28 mouse cellular contexts compared by ENCODE assay signal in the genomic region with DNA sequence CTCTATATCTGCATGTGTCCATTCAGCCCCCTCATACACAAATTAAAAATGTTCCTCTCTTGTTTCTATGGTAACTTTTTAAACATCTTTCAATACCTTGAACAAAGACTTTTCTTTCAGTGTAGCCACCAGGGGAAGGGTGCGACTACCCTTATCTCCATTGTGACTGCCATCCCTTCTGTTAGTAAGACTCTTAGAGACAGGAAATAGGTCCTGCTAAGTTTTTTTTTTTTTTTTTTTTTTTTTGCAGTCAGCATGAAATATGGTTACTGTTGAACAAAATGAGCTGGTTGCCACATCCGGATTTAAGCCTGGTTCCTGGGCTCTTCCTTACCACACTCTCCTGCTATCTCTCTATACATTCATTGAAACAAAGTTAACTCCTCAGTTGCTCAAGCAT. TPM values are rescaled to one million over a fixed set of nuclear protein-coding genes. Genes with fewer than 3 reads are reported as not detected.
DNase-seq lines count a peak whose midpoint lies in the region; ATAC-seq and TF ChIP-seq lines count a peak whose summit lies in the region.
"Had no signal": no experiment of that assay in that cellular context is flagged by ENCODE, and none has a peak within 500 bp of the region (broad histone marks: within the 10 kb centered on the region; RNA-seq: fewer than 3 reads in every experiment).

No protein-coding gene starts in this region.

- no peak overlapping the region for H3K4me2 ChIP-seq in midbrain, embryonic 16.5 days (ENCODE audit: low read length)
- H3K4me2 ChIP-seq: neural tube, embryonic 13.5 days had no signal

- no peaks in the 10 kb centered on the region for H3K79me2 ChIP-seq in MEL (ENCODE audit: control insufficient read depth, insufficient read depth, low read length, poor library complexity)

- TF ChIP-seq RAD21 in MEL (IDR thresholded peaks at IDR 0.05; ENCODE audit: low read depth, low read length) = no peak

- peak; percentile 51 for DNase-seq in heart, adult 11 months
- no peak for DNase-seq in heart, postnatal 4 days
- DNase-seq in MEL (ENCODE audit: low read depth, low spot score) = no peak
- no peak for DNase-seq in layer of hippocampus, postnatal 25 days (ENCODE audit: extremely low spot score in 1 of 2, low spot score in 1 of 2)
- DNase-seq in yolk sac, embryonic 10.5 days (ENCODE audit: low spot score) = no peak
- DNase-seq: adrenal gland, postnatal 14 days; cerebellum, adult 8-10 months; forebrain, postnatal 0 days; gastrocnemius, postnatal 36 days; kidney, adult 11 months; liver, postnatal 0 days; midbrain, embryonic 14.5 days; retina, postnatal 1 day; right cerebral cortex, postnatal 25 days; thymus, postnatal 36 days had no signal

- H3K9me3 ChIP-seq in MEL (replicated peaks; ENCODE audit: insufficient read depth, low read length) = no peaks in the 10 kb centered on the region
- no peaks in the 10 kb centered on the region for H3K9me3 ChIP-seq in midbrain, embryonic 16.5 days (replicated peaks; ENCODE audit: control insufficient read depth, low read length, poor library complexity, severe bottlenecking)
- H3K9me3 ChIP-seq: forebrain, embryonic 10.5 days; heart, embryonic 10.5 days; limb, embryonic 10.5 days; neural tube, embryonic 13.5 days had no signal

- no peaks in the 10 kb centered on the region for H3K4me1 ChIP-seq in MEL (ENCODE audit: control insufficient read depth in 1 of 2, insufficient read depth in 2 of 2, low read length in 2 of 2)
- H3K4me1 ChIP-seq in midbrain, embryonic 16.5 days (ENCODE audit: control insufficient read depth, insufficient read depth, low read length) = no peaks in the 10 kb centered on the region
- H3K4me1 ChIP-seq: forebrain, embryonic 10.5 days; heart, embryonic 10.5 days; limb, embryonic 10.5 days; neural tube, embryonic 13.5 days had no signal

- no peak for TF ChIP-seq POLR2A in MEL (IDR thresholded peaks at IDR 0.05; ENCODE audit: control insufficient read depth in 1 of 2, insufficient read depth in 1 of 2, low read depth in 1 of 2, low read length in 2 of 2, poor library complexity in 1 of 2)

- H3K4me3 ChIP-seq in MEL (ENCODE audit: control insufficient read depth in 1 of 2, insufficient read depth in 1 of 2, low read depth in 2 of 2, low read length in 2 of 2) = no peak overlapping the region
- no peak overlapping the region for H3K4me3 ChIP-seq in midbrain, embryonic 16.5 days (ENCODE audit: low read depth, low read length)
- H3K4me3 ChIP-seq: forebrain, embryonic 10.5 days; heart, embryonic 10.5 days; limb, embryonic 10.5 days; megakaryocyte, embryonic 14.5 days; neural tube, embryonic 13.5 days had no signal

- ATAC-seq in hematopoietic stem cell, adult 5-6 weeks (replicated peaks in 1 of 2; ENCODE audit: insufficient read depth in 1 of 2, low FRiP score in 2 of 2, low TSS enrichment in 1 of 2, low read depth in 1 of 2, poor library complexity in 2 of 2, severe bottlenecking in 2 of 2) = peak; percentile 54 to 77
- ATAC-seq in megakaryocyte-erythroid progenitor cell, adult 5-6 weeks (replicated peaks; ENCODE audit: low FRiP score, low TSS enrichment, poor library complexity, severe bottlenecking) = peak; percentile 32
- ATAC-seq in midbrain, embryonic 16.5 days = no peak
- ATAC-seq: forebrain, postnatal 0 days; hindbrain, postnatal 0 days; liver, postnatal 0 days; lung, postnatal 0 days had no signal

- TF ChIP-seq EP300 in MEL (IDR thresholded peaks at IDR 0.05; ENCODE audit: low read depth in 1 of 2, low read length in 2 of 2) = no peak

- H3K27ac ChIP-seq in MEL (ENCODE audit: control insufficient read depth, low read depth, low read length) = no peak overlapping the region
- no peak overlapping the region for H3K27ac ChIP-seq in midbrain, embryonic 16.5 days (ENCODE audit: low read length)
- H3K27ac ChIP-seq: forebrain, embryonic 10.5 days; heart, embryonic 10.5 days; hindbrain, postnatal 0 days; kidney, postnatal 0 days; limb, embryonic 10.5 days; neural tube, embryonic 13.5 days had no signal

- 70% methylated on average over 2 of the region's 2 CpGs for WGBS in midbrain, embryonic 16.5 days

- no peak for TF ChIP-seq CTCF in MEL (IDR thresholded peaks at IDR 0.05 in 2 of 3, conservative IDR thresholded peaks at IDR 0.05 in 1 of 3; ENCODE audit: control insufficient read depth in 1 of 3, insufficient read depth in 1 of 3, low read depth in 2 of 3, low read length in 3 of 3, poor library complexity in 1 of 3, severe bottlenecking in 1 of 3)

- no peaks in the 10 kb centered on the region for H3K36me3 ChIP-seq in MEL (ENCODE audit: control insufficient read depth in 1 of 2, insufficient read depth in 2 of 2, low read length in 2 of 2)
- no peaks in the 10 kb centered on the region for H3K36me3 ChIP-seq in midbrain, embryonic 16.5 days (ENCODE audit: control insufficient read depth, insufficient read depth, low read length)
- H3K36me3 ChIP-seq: forebrain, embryonic 10.5 days; G1E; heart, embryonic 10.5 days; limb, embryonic 10.5 days; neural tube, embryonic 13.5 days had no signal

- H3K9ac ChIP-seq in MEL (ENCODE audit: control insufficient read depth, low read depth, low read length, poor library complexity, severe bottlenecking) = no peak overlapping the region
- H3K9ac ChIP-seq in midbrain, embryonic 16.5 days (ENCODE audit: low read depth, low read length) = no peak overlapping the region
- H3K9ac ChIP-seq: forebrain, postnatal 0 days; liver, postnatal 0 days; neural tube, embryonic 13.5 days had no signal

- H3K27me3 ChIP-seq in MEL (ENCODE audit: control insufficient read depth in 1 of 2, insufficient read depth in 2 of 2, low read length in 2 of 2) = no peaks in the 10 kb centered on the region
- H3K27me3 ChIP-seq in midbrain, embryonic 16.5 days (ENCODE audit: control insufficient read depth, insufficient read depth, low read depth, low read length) = no peaks in the 10 kb centered on the region
- H3K27me3 ChIP-seq: CH12.LX; megakaryocyte, embryonic 14.5 days; neural tube, embryonic 13.5 days had no signal

TF ChIP-seq in MEL, 35 proteins besides CTCF, POLR2A, EP300 and RAD21:
- TF ChIP-seq ZNF384 (IDR thresholded peaks at IDR 0.05; ENCODE audit: low read depth, low read length) = 0 out of 2 replicates have a peak, but pooled peaks have one; percentile 33
- TF ChIP-seq SMC3 (IDR thresholded peaks at IDR 0.05; ENCODE audit: low read depth, low read length) = no peak
TF ChIP-seq in MEL: peak in this region for 1.

RNA-seq across cellular contexts. Expression of a gene that starts 47.4 kb away (rescaled TPM):
- 10 to 100 TPM; 22.0 to 23.4 TPM for total RNA-seq in heart, postnatal 4 days (2021)
- total RNA-seq in MEL (2012; rRNA removed) = 4.7 and 5.1 TPM in 2 replicates
- polyA plus RNA-seq in MEL (2012; ENCODE audit: insufficient read depth in 1 of 2, insufficient read length in 2 of 2, low read depth in 1 of 2, low replicate concordance in 2 of 2, missing spikeins in 1 of 2) = 1 to 10 TPM in 1 of 2 experiments, not detected in 1; 8.6 TPM
- 7.0 and 9.3 TPM in 2 replicates for total RNA-seq in hematopoietic stem cell, adult 5-6 weeks (2017)
- total RNA-seq in megakaryocyte-erythroid progenitor cell, adult 5-6 weeks (2014; fragmentation: Nextera tagmentation) = 3.4 and 4.6 TPM in 2 replicates
- total RNA-seq in megakaryocyte-erythroid progenitor cell, adult 5-6 weeks (2017) = 3.1 and 3.7 TPM in 2 replicates
- 10 to 100 TPM; 86.8 to 92.6 TPM for total RNA-seq in layer of hippocampus, postnatal 25 days (2021)
- polyA plus RNA-seq in midbrain, embryonic 16.5 days (2015; fragmentation: Nextera tagmentation; extraction: Ambion mirVana) = 17.2 and 22.0 TPM in 2 replicates
